ENCODE assay signal across 8 mouse cellular contexts in the genomic region with DNA sequence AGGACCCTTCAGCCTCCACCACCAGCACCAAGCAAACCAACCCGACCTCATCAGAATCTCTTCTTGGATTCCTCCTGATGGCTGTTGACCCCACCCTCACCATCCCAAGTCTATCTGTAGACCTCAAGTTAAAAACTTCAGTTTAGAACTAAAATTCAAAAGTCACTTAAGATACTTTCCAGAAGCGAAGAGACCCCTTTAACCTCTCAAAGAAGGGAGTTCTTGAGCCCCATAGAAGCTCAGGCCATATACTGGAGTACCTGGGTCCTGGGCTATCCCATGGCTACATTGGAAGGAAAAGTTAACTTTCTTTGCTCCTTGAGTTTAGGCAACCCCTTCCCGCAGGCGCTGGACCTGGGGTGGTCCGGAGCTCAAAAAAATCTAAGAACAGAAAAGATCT. TPM values are rescaled to one million over a fixed set of nuclear protein-coding genes. Genes with fewer than 3 reads are reported as not detected.
DNase-seq lines count a peak whose midpoint lies in the region; ATAC-seq lines count a peak whose summit lies in the region.

No protein-coding gene starts in this region.

- WGBS in kidney, embryonic 14.5 days: 9% methylated on average over 5 of the region's 5 CpGs
- 12% methylated on average over 5 of the region's 5 CpGs for WGBS in hindbrain, embryonic 11.5 days
- WGBS in midbrain, embryonic 12.5 days: 12% methylated on average over 5 of the region's 5 CpGs

- H3K9ac ChIP-seq in kidney, embryonic 14.5 days (ENCODE audit: low read depth, low read length): peak overlapping the region; percentile 76; the same call in 1 of the 2 replicates
- peak overlapping the region; percentile 89 for H3K9ac ChIP-seq in hindbrain, embryonic 11.5 days (ENCODE audit: low read depth, low read length)
- H3K9ac ChIP-seq in midbrain, embryonic 12.5 days (replicated peaks): peak overlapping the region; percentile 80

- peak overlapping the region; percentile 68 for H3K4me3 ChIP-seq in kidney, embryonic 14.5 days (ENCODE audit: low read length)
- peak overlapping the region; percentile 66 for H3K4me3 ChIP-seq in hindbrain, embryonic 11.5 days (ENCODE audit: low read depth, low read length)
- peak overlapping the region; percentile 69 for H3K4me3 ChIP-seq in midbrain, embryonic 12.5 days

- H3K4me1 ChIP-seq in kidney, embryonic 14.5 days (ENCODE audit: control insufficient read depth, insufficient read depth, low read length): peaks cover 7% of the 10 kb centered on the region; the same call in 1 of the 2 replicates
- H3K4me1 ChIP-seq in hindbrain, embryonic 11.5 days (replicated peaks; ENCODE audit: control insufficient read depth, insufficient read depth, low read length): no peaks in the 10 kb centered on the region
- H3K4me1 ChIP-seq in midbrain, embryonic 12.5 days: peaks cover 15% of the 10 kb centered on the region

- no peak for ATAC-seq in kidney, embryonic 14.5 days (ENCODE audit: low FRiP score, low TSS enrichment)
- 0 out of 2 replicates have a peak, but pooled peaks have one; percentile 3 for ATAC-seq in common myeloid progenitor, adult 5-6 weeks (replicated peaks; ENCODE audit: low read depth, poor library complexity, severe bottlenecking)
- peak; percentile 29; the same call in 1 of the 2 replicates for ATAC-seq in hindbrain, embryonic 11.5 days (ENCODE audit: low FRiP score)
- ATAC-seq in midbrain, embryonic 12.5 days (ENCODE audit: low FRiP score, low read depth): no peak

- DNase-seq in kidney, postnatal 36 days: no peak
- no peak for DNase-seq in hindbrain, embryonic 11.5 days (ENCODE audit: low spot score)
- no peak for DNase-seq in urinary bladder, postnatal 25 days (ENCODE audit: low spot score)
- no peak for DNase-seq in adrenal gland, postnatal 25 days
- no peak for DNase-seq in gastrocnemius, postnatal 4 days (ENCODE audit: low spot score in 2 of 2)

- H3K36me3 ChIP-seq in kidney, embryonic 14.5 days (ENCODE audit: control insufficient read depth, insufficient read depth, low read length): no peaks in the 10 kb centered on the region
- no peaks in the 10 kb centered on the region for H3K36me3 ChIP-seq in hindbrain, embryonic 11.5 days (ENCODE audit: control insufficient read depth, insufficient read depth, low read length)
- no peaks in the 10 kb centered on the region for H3K36me3 ChIP-seq in midbrain, embryonic 12.5 days

- H3K27me3 ChIP-seq in kidney, embryonic 14.5 days (ENCODE audit: control insufficient read depth, insufficient read depth, low read length): no peaks in the 10 kb centered on the region
- H3K27me3 ChIP-seq in hindbrain, embryonic 11.5 days (ENCODE audit: control insufficient read depth, insufficient read depth, low read length): no peaks in the 10 kb centered on the region
- peaks cover 3% of the 10 kb centered on the region; the same call in 1 of the 2 replicates for H3K27me3 ChIP-seq in midbrain, embryonic 12.5 days

- no peaks in the 10 kb centered on the region for H3K9me3 ChIP-seq in kidney, embryonic 14.5 days (ENCODE audit: control insufficient read depth, low read length)
- 0 out of 2 replicates have a peak, but pooled peaks cover 3% of the 10 kb centered on the region for H3K9me3 ChIP-seq in hindbrain, embryonic 11.5 days (ENCODE audit: control insufficient read depth, low read length)
- no peaks in the 10 kb centered on the region for H3K9me3 ChIP-seq in midbrain, embryonic 12.5 days

- no peak overlapping the region for H3K27ac ChIP-seq in kidney, embryonic 14.5 days (ENCODE audit: low read depth, low read length)
- no peak overlapping the region for H3K27ac ChIP-seq in hindbrain, embryonic 11.5 days (ENCODE audit: low read depth, low read length)
- no peak overlapping the region for H3K27ac ChIP-seq in midbrain, embryonic 12.5 days (replicated peaks)

- H3K4me2 ChIP-seq in kidney, embryonic 14.5 days (replicated peaks; ENCODE audit: low read depth, low read length): peak overlapping the region; percentile 95
- peak overlapping the region; percentile 93 for H3K4me2 ChIP-seq in hindbrain, embryonic 11.5 days (replicated peaks; ENCODE audit: low read depth, low read length)
- H3K4me2 ChIP-seq in midbrain, embryonic 12.5 days (replicated peaks): peak overlapping the region; percentile 90

RNA-seq across cellular contexts. Expression of a gene that starts 1.1 kb away (rescaled TPM):
- 7.2 and 9.4 TPM in 2 replicates for polyA plus RNA-seq in kidney, embryonic 14.5 days (2014; fragmentation: Nextera tagmentation; extraction: Ambion mirVana)
- 0.09 TPM in 1 of 2 replicates, not detected in the other for total RNA-seq in common myeloid progenitor, adult 5-6 weeks (2017)
- 13.7 and 17.0 TPM in 2 replicates for polyA plus RNA-seq in hindbrain, embryonic 11.5 days (2014; fragmentation: Nextera tagmentation; extraction: Ambion mirVana)
- 11.8 and 13.1 TPM in 2 replicates for polyA plus RNA-seq in midbrain, embryonic 12.5 days (2016; fragmentation: Nextera tagmentation; extraction: Ambion mirVana)
- total RNA-seq in adrenal gland, postnatal 25 days (2021): 1.8 and 2.2 TPM in 2 replicates
- total RNA-seq in gastrocnemius, postnatal 4 days (2021): 1 to 10 TPM; 3.0 to 4.5 TPM

Comparison
In these comparisons a context has a peak if more than half of its experiments do, and no peak if none do; other contexts are left out.
1. ATAC-seq: peak in common myeloid progenitor, adult 5-6 weeks (single experiment) and hindbrain, embryonic 11.5 days (single experiment); none in kidney, embryonic 14.5 days (single experiment) and midbrain, embryonic 12.5 days (single experiment).
2. Peak in every context shown above with its lines, with median percentiles within 50 percentile points of each other: H3K4me2 ChIP-seq, H3K4me3 ChIP-seq and H3K9ac ChIP-seq.